Mouse (Mus musculus): ENCODE results near the gene Olfr1115.
"Not testable (repeated sequence)": the region's sequence is repeated elsewhere in the genome, so short reads cannot be mapped to it uniquely, and the experiment has no call there.

The Olfr1115 gene

DNA sequence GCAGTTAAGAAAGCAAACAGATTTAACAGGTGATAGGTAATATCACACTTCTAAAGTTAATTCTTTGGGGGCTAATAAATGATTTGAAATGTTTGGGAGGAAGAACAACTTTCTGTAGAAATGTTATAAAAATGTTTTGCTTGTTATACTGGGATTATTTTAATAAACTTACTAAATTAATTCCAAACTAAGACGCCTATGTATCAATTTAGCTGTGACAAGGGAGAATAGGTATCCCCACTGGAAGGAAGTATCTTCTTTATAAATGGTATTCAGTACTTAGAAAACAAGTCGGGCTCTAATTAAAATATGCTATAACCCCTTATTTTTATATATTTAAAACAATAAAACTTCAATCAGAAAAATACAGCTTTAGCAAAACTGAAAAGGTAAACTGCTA is at the start of gene Olfr1115:
Gene Olfr1115 (plus strand): TSS at position 301 of the 400 bp plus-strand sequence.
- no peak for DNase-seq

DNA sequence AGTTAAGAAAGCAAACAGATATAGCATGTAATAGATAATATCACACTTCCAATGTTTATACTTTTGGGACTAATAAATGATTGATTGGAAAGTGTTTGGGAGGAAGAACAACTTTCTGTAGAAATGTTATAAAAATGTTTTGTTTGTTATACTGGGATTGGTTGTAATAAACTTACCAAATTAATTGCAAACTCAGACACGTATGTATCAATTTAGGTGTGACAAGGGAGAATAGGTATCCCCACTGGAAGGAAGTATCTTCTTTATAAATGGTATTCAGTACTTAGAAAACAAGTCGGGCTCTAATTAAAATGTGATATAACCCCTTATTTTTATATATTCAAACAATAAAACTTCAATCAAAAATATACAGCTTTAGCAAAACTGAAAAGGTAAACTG is 39.1 kb upstream of the Olfr1115 start, which contains the start of gene Olfr1113:
Gene Olfr1113 (plus strand): TSS at position 301 of the 400 bp plus-strand sequence.
- no peak for DNase-seq

DNA sequence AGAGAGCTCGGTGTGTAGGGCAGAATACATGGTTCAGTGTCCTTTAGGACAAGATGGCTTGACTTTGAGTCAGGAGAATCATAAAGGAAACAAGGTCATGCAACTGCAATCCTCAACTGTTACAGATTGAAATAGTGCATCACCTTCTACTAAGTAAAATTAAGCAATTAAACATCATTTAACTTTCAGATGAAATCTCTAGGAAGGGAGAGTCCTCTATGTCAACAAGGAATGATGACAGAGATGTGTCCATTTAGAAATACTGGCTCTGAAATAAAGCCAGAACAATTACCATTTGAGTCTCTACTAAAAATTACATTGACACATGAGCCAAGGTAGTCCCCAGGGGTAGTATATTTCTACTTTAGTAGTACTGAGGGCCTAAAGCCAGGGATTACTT is 19.4 kb downstream of the Olfr1115 start, which contains the start of gene Olfr1116:
Gene Olfr1116 (plus strand): TSS at position 301 of the 400 bp plus-strand sequence.
- no peak for DNase-seq

DNA sequence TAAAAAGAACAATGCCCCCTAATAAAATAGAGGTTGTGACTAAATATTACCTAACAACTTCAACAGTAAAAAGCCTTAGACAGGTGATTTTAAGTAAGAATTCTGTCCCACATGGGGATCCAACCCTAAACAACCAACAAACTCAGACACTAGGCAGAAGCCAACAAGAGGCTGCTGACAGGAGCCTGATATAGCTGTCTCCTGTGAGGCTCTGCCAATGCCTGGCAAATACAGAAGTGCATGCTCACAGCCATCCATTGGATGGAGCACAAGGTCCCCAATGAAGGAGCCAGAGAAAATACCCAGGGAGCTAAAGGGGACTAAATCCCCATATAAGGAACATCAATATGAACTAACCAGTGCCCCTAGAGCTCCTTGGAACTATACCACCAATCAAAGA is 46.2 kb downstream of the Olfr1115 start:
- DNase-seq, result not testable (repeated sequence)
